Mouse (Mus musculus): ENCODE measurements at regions not wholly inside any gene's neighbourhood (a gene's known extent, or its start where the extent isn't known, plus 50 kb on each side); places are given as distances from the start of the nearest gene placed in this dataset.

DNA sequence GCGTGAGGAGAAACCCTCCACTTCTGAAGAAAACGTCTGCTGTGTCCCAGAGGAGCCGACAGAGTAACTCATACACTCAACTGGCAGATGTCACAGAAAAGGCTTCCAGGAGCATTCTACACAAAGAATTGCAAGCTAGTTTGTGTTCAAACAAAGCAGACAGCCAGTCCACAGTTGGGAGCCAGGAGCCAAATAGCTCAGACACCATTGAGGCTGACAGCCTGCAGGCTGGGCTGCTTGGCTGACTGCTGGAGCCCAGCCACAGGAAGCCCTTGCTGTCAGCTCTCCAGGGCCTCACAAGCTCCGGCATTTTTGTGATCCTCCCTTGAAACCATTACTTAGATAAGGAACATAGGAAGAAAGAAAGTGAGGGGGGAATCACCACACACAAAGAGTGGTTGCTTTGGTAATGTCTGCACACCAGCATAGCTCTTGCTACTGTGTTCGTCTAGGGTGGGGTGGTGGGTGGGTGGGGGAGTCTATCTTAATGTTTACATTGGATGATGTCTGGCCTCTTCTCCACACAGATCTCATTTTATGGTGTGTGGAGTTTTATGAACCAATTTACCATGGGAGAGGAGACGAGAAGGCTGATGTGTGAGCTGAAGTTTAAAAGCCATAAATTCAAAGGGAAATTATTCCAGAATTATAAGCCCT lies 62.3 kb upstream of the Ankfn1 start:
- no peak for TF ChIP-seq CTCF (IDR thresholded peaks at IDR 0.05; ENCODE audit: low read depth, low read length)
- no peak for TF ChIP-seq POLR2A (IDR thresholded peaks at IDR 0.05; ENCODE audit: extremely low read depth, insufficient read depth, low read length)
